Mouse (Mus musculus) splenic B cell, adult 2 months (primary cell): ENCODE data around the gene Mfsd11.
"Not testable (repeated sequence)": the region's sequence is repeated elsewhere in the genome, so short reads cannot be mapped to it uniquely, and the experiment has no call there.

Experiments used
- DNase-seq: peaks from one replicate; pipeline ENCODE4 v3.0.0-alpha.2; 2011; ENCODE audit warnings: low read depth, low spot score
- H3K27me3 ChIP-seq: 2 replicates; pipeline ENCODE4 v1.6.1; 2012; ENCODE audit warnings: mild to moderate bottlenecking, low read length, moderate library complexity, mixed read lengths; ENCODE audit not compliant: control insufficient read depth, poor library complexity, insufficient read depth, severe bottlenecking
- H3K36me3 ChIP-seq: 2 replicates; pipeline ENCODE4 v1.6.1; 2012; ENCODE audit warnings: mild to moderate bottlenecking, low read length, moderate library complexity, mixed read lengths; ENCODE audit not compliant: control insufficient read depth, poor library complexity, insufficient read depth, severe bottlenecking

Mfsd11 gene

DNA sequence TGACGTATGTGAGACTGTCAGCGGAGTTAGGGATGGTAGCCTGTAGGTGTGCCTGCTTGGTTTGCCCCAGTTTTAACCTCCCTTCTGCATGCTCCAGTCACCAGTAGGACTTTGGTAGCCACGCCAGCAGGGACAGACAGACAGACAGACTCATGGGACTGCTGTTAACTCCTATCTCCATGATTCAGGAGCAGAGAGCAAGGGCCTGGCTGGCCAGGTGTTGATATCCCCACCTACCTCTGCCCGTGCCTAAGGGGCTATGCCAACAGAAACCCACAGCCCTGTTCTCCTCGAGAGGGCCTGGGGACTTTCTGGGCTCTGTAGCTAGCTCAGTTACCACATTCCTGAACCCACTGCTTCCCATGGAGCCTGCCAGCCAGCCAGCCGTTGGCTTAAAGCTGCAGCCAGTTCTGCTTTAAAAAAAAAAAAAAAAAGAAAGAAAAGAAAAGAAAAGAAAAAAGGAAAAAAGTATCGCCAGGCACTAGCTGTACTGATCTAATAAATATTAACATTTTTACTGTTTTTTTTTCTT is 37.3 kb upstream of the Mfsd11 start:
- DNase-seq = no peak
- H3K27me3 ChIP-seq = no peaks in the 10 kb centered on the region
- no peaks in the 10 kb centered on the region for H3K36me3 ChIP-seq

DNA sequence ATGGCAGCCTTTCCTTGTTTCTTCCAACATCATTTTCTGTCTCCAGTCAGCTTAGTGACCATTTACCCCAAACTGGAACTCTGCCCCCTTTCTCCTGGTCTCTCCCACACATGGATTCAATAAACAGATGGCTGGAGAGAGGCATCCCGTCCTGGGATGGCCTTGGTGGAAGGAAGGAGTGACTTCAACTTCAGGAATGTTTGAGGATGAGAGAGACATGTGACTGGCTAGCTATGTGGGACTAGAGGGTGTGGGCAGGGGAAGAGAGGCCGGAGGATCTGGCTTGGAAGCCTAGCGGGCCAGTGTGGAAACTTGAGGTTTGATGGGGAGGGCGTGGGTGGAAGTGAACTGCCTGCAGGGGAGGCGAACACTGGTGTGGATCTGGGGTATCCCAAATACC is 35.5 kb upstream of the Mfsd11 start:
- no peaks in the 10 kb centered on the region for H3K27me3 ChIP-seq
- no peak for DNase-seq
- H3K36me3 ChIP-seq = no peaks in the 10 kb centered on the region

DNA sequence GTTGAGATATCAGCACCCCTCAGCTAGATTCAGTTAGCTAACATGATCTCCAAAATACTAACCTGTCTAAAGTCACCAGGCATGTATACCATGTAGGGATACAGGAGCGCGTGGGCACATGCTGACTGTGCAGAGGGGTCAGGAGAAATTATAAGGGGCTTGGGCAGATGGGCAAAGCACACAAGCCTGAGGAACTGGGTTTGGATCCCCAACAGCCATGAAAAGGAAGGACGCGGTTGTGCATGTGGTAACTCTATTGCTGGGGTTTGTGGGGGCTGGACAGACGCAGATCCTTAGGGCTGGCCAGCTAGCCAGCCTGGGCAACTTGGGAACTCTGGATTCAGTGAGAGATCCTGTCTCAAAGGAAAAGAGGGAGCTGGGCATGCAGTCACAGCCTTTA is 34.7 kb upstream of the Mfsd11 start:
- no peaks in the 10 kb centered on the region for H3K36me3 ChIP-seq
- DNase-seq = no peak
- no peaks in the 10 kb centered on the region for H3K27me3 ChIP-seq

DNA sequence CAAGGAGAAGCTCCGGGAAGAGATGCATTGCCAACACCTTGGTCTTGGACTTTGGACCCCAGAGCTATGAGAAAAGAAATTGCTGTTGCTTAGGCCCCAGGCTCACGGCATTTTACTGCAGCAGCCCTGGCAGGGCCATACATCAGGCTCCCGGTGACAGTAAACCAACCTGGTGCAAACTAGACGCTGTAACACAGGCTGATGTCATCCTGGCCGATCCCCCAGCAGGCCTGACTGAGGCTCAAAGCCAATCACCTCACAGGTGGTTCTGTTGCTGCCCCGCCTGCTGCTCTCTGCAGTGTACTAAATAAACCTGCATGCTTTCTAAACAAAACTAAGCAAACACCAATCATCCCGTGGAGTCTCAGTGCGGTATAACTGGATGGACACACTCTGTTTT is 33.5 kb upstream of the Mfsd11 start:
- DNase-seq = no peak
- no peaks in the 10 kb centered on the region for H3K36me3 ChIP-seq
- no peaks in the 10 kb centered on the region for H3K27me3 ChIP-seq

DNA sequence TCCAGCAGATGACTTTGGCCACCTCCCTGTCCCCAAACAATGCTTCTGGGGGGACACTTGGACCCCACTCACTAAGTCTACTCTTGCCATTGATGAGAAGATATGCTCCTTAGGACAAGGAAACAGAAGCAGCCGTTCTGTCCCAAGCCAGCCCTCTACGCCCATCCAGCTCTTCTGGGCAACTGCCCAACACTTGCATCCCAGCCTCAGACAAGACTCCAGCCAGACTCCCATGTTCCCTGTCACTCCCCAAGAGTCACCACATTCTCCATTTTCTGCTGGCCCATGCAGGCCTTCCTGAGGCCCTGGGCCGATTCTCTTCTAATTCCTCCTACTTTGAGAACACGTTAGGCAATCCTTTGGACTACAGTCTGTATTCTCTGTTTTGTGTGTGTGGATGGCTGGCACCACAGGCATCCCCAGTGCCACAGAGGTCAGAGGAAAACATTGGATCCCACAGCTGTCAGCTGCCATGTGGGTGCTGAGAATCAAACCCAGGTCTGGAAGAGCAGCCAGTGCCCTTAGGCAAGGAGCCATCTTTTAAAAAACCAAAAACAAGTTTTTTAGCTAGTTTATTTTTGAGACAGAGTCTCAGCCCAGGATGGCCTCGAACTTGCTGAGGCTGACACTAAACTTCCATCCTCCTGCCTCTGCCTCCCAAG is 32.2 kb upstream of the Mfsd11 start:
- DNase-seq = no peak
- Histone ChIP-seq H3K27me3 (no peaks in the 10 kb centered on the region), H3K36me3 (no peaks in the 10 kb centered on the region)

DNA sequence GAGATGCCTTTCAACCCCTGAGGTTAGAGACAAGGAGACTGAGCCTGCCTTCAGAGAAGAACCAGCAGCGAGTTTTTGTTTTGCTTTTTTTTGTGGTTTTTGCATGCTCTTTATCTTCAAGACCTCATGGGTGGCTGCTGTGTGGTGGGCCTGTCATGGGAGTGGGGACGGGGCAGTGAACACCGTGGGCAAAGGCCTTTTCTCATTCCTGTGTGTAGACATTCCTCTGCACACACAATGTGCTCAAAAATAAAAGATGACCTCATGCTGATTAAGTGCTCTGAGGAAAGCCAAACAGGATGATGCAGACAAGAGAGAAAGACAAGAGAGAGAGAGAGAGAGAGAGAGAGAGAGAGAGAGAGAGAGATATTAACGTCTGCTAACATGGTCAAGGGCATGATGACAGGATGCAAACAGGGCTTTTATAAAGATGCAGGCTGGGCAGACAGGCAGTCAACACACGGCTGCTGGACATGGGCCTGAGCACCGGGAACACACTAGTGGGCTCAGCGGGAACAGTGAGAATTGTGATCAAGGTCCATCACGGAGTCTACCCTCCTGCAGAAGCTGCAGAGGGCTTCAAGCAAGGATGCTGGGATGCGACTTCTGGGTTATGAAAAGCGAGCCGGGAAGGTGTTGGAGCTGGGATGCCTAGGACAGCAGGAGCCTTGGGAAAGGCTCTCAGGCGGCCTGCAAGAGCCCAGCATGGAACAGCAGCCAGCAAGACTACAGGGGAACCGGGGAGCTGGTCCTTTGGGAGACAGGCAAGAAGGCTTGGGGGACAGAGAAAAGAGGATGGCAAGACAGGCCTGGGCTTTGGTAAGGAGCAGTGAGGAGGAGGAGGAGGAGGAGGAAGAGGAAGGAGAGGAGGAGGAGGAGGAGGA is 30.9 kb upstream of the Mfsd11 start:
- Histone ChIP-seq H3K27me3 (no peaks in the 10 kb centered on the region), H3K36me3 (no peaks in the 10 kb centered on the region)
- no peak for DNase-seq

DNA sequence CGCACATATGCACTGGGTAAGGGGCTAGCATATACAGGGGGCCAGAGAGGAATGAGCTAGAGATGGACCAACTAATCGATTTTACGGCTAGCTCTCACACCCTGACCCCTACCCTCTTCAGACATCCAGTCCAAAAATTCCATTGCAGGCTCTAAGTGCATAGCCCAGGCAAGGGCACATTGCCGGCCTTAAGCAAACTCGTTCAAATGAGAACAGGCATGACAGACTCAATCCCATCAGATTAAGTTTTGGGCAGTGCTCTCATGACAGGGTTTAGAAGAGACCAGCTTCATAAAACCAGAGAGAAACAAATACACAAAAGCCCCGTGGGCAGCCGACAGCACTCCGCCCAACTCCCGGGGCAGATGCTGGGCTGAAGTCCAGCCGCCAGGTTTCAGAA is 30.0 kb upstream of the Mfsd11 start:
- no peaks in the 10 kb centered on the region for H3K36me3 ChIP-seq
- no peaks in the 10 kb centered on the region for H3K27me3 ChIP-seq
- DNase-seq = no peak

DNA sequence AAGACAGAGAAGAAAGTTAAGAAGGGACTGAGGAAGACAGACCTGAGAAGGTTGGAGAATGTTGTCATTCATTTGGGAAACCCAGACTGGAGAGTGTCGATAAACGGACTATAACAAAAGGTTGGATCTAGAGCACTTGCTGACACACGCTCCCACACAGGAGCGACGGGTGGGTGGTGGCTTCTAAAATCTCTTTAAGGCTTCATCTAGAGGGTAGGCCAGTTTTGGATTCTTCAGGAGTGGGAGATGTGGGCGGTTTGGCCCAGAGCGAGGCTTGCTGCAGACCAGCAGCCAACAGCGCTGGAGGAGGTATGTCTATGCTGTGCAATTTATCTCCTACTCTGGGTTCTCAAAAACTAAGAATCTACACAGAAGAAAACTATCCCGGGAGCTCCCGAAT is 29.6 kb upstream of the Mfsd11 start:
- DNase-seq = no peak
- H3K27me3 ChIP-seq = no peaks in the 10 kb centered on the region

DNA sequence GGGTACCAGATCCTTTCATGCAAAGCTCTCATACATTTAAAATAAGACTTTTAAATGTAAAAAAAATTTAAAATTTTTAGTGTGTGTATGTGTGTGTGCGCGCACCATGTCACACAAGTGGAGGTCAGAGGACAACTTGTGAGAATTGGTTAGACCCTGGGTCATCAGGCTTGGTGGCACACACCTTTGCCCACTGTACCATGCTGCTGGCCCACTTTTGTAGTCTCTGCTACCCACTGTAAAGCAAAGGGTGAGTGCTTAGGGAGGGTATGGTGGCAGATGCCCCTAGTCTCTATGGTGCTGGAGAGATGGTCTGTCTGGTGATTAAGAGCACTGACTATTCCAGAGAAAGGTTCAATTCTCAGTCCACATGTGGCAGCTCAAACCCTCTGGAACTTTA is 29.0 kb upstream of the Mfsd11 start:
- Histone ChIP-seq H3K27me3 (no peaks in the 10 kb centered on the region), H3K36me3 (no peaks in the 10 kb centered on the region)
- DNase-seq = no peak

More for the DNA sequence above, 29.6 kb upstream of the Mfsd11 start:
- H3K36me3 ChIP-seq = no peaks in the 10 kb centered on the region

DNA sequence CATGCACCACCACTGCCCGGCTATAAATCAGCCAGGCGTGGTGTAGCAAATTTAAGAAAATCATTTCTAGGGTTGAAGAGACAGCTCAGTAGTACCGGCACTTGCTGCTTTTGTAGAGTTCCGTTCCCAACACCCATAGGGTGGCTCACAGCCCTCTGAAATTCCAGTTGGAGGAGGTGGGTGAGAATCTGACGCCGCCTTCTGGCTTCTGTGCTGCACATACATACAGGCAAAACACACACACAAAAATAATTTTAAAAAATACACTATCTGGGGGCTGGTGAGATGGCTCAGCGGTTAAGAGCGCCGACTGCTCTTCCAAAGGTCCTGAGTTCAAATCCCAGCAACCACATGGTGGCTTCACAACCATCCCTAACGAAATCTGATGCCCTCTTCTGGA is 28.4 kb upstream of the Mfsd11 start:
- not testable (repeated sequence) for H3K27me3 ChIP-seq, H3K36me3 ChIP-seq, DNase-seq

DNA sequence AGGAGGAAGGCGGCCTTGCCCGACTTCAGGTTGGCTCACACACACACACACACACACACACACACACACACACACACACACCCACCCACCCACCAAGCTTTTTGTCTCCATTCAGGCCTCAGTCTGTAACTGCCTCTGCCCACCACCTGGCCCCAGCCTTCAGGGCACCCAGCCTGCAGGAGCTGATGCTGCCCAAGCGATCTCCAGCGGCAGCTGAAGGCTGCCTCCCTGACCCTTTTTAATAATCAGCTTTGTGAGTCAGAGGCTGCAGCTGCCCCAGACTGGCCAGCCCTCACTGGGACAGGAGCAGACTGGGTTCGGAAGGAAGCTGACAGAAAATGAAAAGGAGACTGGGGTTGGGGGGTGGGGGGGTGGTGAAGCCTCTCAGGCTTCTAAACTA is 27.0 kb upstream of the Mfsd11 start:
- Histone ChIP-seq H3K27me3 (no peaks in the 10 kb centered on the region), H3K36me3 (no peaks in the 10 kb centered on the region)
- no peak for DNase-seq

DNA sequence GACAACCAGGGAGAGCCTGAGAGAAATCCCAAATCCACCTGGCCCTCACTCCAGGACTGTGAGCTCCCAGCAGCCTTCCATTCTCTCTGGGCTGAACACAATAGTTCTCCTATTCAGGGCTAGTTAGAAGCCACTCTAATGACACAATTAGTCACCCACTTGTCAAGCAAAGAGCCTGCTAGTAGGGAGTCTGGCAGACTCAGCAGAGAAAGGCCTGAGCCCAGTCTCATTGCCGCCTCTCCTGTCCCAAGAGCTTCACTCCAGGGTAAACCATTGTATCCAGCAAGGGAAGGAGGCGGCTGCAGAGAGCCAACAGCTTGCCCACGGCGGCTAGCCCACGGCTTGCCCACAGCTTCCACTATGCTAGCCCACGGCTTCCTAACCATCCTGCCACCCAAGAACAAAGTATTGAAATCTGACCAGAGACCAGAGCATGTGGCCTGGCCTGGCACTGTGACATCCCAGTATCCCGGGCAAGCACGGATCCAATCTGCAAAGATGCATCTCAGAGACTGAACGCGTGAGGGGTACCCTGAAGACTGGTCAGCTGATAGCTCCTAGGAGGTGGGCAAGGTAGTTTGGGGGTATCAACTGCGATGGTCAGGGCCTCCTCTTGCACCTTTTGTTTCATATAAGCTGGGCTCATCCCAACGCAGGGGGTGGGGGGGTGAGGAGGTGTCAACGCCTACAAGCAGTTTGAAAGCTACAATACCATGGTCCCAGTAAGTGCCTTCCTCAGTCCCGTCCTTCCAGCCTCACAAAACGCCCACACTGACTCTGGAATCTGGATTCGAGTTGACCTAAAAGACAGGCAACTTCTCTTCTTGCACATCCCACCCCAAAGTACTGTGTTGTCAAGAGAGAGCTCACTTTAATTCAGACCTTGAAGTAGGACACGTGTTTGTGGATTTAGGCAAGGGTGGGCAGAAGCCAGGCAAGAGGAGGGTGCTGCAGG is 25.4 kb upstream of the Mfsd11 start:
- Histone ChIP-seq H3K36me3 (no peaks in the 10 kb centered on the region), H3K27me3 (no peaks in the 10 kb centered on the region)
- DNase-seq = no peak

DNA sequence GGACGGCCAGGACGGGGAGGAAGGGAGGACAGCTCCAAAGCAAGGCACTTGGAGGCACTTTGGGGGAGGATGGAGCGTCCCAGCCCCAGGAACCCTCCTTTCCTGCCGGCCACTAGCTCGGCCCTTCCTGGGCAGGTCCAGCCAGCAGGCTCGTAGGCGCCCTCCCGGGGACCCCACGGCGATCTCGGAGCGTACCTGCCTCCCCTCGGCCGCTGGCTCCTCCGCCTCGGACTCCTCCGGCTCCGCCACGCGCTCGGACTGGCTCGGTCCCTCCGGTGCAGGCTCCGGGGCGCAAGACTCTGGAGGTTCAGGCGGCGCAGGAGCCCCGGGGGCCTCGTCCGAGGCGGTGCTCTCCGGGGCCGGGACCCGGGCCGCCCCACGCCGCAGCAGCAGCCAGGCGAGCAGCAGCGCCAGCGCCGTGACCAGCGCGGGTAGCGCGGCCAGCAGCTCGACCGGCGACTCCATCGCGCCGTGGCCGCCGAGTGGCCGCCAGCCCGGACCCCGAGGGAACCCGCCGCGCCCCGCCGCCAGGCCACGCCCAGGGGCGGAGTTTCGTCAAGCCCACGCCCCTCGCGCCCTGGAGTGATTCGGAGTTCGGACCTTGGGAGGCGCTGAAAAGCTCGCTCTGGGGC is 24.6 kb upstream of the Mfsd11 start, which contains the start of gene Mxra7:
Gene Mxra7 (minus strand): TSS at position 513 of the 632 bp plus-strand sequence.
- Histone ChIP-seq H3K36me3 (no peaks in the 10 kb centered on the region), H3K27me3 (no peaks in the 10 kb centered on the region)
- DNase-seq = peak; percentile 54

DNA sequence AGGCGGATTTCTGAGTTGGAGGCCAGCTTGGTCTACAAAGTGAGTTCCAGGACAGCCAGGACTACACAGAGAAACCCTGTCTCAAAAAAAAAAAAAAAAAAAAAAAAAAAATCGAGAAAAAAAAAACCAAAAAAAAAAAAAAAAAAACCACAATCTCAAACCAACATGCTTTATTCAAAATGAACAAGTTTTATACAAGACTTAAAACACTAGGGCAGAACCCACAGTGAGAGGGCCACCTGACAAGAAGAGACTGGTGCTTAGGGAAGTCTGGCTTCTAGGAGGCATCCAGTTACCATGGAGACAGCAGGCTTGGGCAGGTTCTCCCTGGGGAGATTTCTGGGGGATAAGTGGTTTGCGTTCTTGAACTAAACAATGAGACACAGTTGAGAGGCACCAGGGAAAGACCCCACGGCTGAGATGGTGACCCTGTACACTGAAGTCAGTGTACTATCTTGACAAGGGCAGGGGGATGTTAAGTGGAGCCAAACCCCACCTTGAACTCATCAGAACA is 20.0 kb upstream of the Mfsd11 start:
- no peak for DNase-seq
- peaks cover 4% of the 10 kb centered on the region for H3K36me3 ChIP-seq

More for the DNA sequence above, 20.0 kb upstream of the Mfsd11 start:
- no peaks in the 10 kb centered on the region for H3K27me3 ChIP-seq
